Mouse (Mus musculus) ES-E14 (cell line): ENCODE results near the gene Kif23.

Experiments used
- MAFK ChIP-seq: IDR thresholded peaks from 2 replicates; pipeline ENCODE4 v1.6.1; 2014; ENCODE audit warnings: mild to moderate bottlenecking, low read depth, low read length, inconsistent platforms; ENCODE audit not compliant: insufficient read depth
- ZNF384 ChIP-seq: IDR thresholded peaks from 2 replicates; pipeline ENCODE4 v1.6.1; 2012; ENCODE audit warnings: low read depth, low read length, inconsistent platforms

DNA sequence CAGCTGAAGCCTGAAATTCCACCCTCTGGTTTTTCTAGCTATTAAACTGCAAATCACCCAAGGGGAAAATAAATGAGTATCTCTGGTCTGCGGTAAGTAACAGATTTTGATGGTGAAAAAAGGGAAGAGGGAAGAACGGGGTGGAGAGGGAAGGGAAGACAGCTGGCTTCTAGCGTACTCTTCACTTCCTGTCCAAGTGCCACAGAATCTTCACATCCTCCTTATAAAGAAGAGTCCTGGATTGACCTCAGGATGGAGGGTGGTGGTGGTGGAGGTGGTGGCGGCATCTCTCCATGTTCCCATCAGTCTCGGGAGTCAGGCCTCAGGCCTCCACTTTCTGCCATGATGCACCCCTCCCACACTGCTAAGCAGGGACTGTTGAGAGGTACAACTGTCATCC is 35.3 kb upstream of the Kif23 start:
- TF ChIP-seq MAFK (no peak), ZNF384 (no peak)
